Mouse (Mus musculus): Measurements from ENCODE around the gene Slc38a3. TPM values are rescaled to one million over a fixed set of nuclear protein-coding genes. Genes with fewer than 3 reads are reported as not detected.

Gene Slc38a3
- total and polyA plus RNA-seq, 3 experiments = not detected

- Histone ChIP-seq H3K36me3 (ENCODE audit: control insufficient read depth in 1 of 2, insufficient read depth in 2 of 2, low read length in 2 of 2) (peaks cover 0 to 16% of the 10 kb centered on the region in 2 experiments; a peak in 2 of 4 replicates), H3K27ac (ENCODE audit: control insufficient read depth, low read depth, low read length) (no peak overlapping the region), H3K9me3 (replicated peaks; ENCODE audit: insufficient read depth, low read length) (no peaks in the 10 kb centered on the region), H3K9ac (ENCODE audit: control insufficient read depth, low read depth, low read length, poor library complexity, severe bottlenecking) (no peak overlapping the region), H3K4me3 (ENCODE audit: control insufficient read depth in 1 of 2, insufficient read depth in 1 of 2, low read depth in 2 of 2, low read length in 2 of 2) (no peak overlapping the region), H3K79me2 (ENCODE audit: control insufficient read depth, insufficient read depth, low read length, poor library complexity) (peaks cover 67% of the 10 kb centered on the region), H3K27me3 (ENCODE audit: control insufficient read depth in 1 of 2, insufficient read depth in 2 of 2, low read length in 2 of 2) (no peaks in the 10 kb centered on the region), H3K4me1 (ENCODE audit: control insufficient read depth in 1 of 2, insufficient read depth in 2 of 2, low read length in 2 of 2) (peaks cover 5 to 22% of the 10 kb centered on the region in 2 experiments; a peak in 3 of 4 replicates)
- no peak for DNase-seq (ENCODE audit: low read depth, low spot score)
- TF ChIP-seq ETS1 (IDR thresholded peaks at IDR 0.05; ENCODE audit: low read depth, low read length) = no peak
- TF ChIP-seq MAFK (IDR thresholded peaks at IDR 0.05; ENCODE audit: borderline replicate concordance, low read depth, low read length) = no peak
- no peak for TF ChIP-seq ZKSCAN1 (IDR thresholded peaks at IDR 0.05; ENCODE audit: low read depth, low read length)
- TF ChIP-seq CHD2 (IDR thresholded peaks at IDR 0.05; ENCODE audit: low read length) = no peak
- TF ChIP-seq TAL1 (IDR thresholded peaks at IDR 0.05; ENCODE audit: low read length) = no peak
- TF ChIP-seq GABPA (IDR thresholded peaks at IDR 0.05; ENCODE audit: low read depth, low read length) = no peak
- TF ChIP-seq CTCF (IDR thresholded peaks at IDR 0.05 in 2 of 3, conservative IDR thresholded peaks at IDR 0.05 in 1 of 3; ENCODE audit: control insufficient read depth in 1 of 3, insufficient read depth in 1 of 3, low read depth in 2 of 3, low read length in 3 of 3, poor library complexity in 1 of 3, severe bottlenecking in 1 of 3) = no peak
- no peak for TF ChIP-seq HCFC1 (IDR thresholded peaks at IDR 0.05; ENCODE audit: low read depth, low read length)
Measured at GRCm38 (mm10) chr9:107630576-107630975, 38.8 kb downstream of the Slc38a3 start.

- Histone ChIP-seq H3K27me3 (ENCODE audit: control insufficient read depth in 1 of 2, insufficient read depth in 2 of 2, low read length in 2 of 2) (no peaks in the 10 kb centered on the region), H3K9me3 (replicated peaks; ENCODE audit: insufficient read depth, low read length) (no peaks in the 10 kb centered on the region), H3K36me3 (ENCODE audit: control insufficient read depth in 1 of 2, insufficient read depth in 2 of 2, low read length in 2 of 2) (peaks cover 0 to 18% of the 10 kb centered on the region in 2 experiments; a peak in 2 of 4 replicates), H3K27ac (ENCODE audit: control insufficient read depth, low read depth, low read length) (peak overlapping the region; percentile 86; the same call in 1 of the 2 replicates), H3K9ac (ENCODE audit: control insufficient read depth, low read depth, low read length, poor library complexity, severe bottlenecking) (no peak overlapping the region), H3K4me3 (ENCODE audit: control insufficient read depth in 1 of 2, insufficient read depth in 1 of 2, low read depth in 2 of 2, low read length in 2 of 2) (no peak overlapping the region; a peak in 1 of 4 replicates), H3K79me2 (ENCODE audit: control insufficient read depth, insufficient read depth, low read length, poor library complexity) (peaks cover 68% of the 10 kb centered on the region), H3K4me1 (ENCODE audit: control insufficient read depth in 1 of 2, insufficient read depth in 2 of 2, low read length in 2 of 2) (peaks cover 6 to 26% of the 10 kb centered on the region in 2 experiments; a peak in 3 of 4 replicates)
- no peak for DNase-seq (ENCODE audit: low read depth, low spot score)
- TF ChIP-seq MAFK (IDR thresholded peaks at IDR 0.05; ENCODE audit: borderline replicate concordance, low read depth, low read length) = no peak
- TF ChIP-seq RAD21 (IDR thresholded peaks at IDR 0.05; ENCODE audit: low read depth, low read length) = no peak
- no peak for TF ChIP-seq HCFC1 (IDR thresholded peaks at IDR 0.05; ENCODE audit: low read depth, low read length)
- TF ChIP-seq CHD1 (IDR thresholded peaks at IDR 0.05; ENCODE audit: low read depth, low read length) = no peak
- no peak for TF ChIP-seq SIN3A (IDR thresholded peaks at IDR 0.05; ENCODE audit: low read length)
- no peak for TF ChIP-seq POLR2AphosphoS5 (IDR thresholded peaks at IDR 0.05; ENCODE audit: borderline replicate concordance, low read depth, low read length)
- no peak for TF ChIP-seq USF1 (IDR thresholded peaks at IDR 0.05; ENCODE audit: low read depth, low read length)
- TF ChIP-seq UBTF (IDR thresholded peaks at IDR 0.05; ENCODE audit: borderline replicate concordance, insufficient read depth, low read depth, low read length) = no peak
- no peak for TF ChIP-seq CTCF (IDR thresholded peaks at IDR 0.05 in 2 of 3, conservative IDR thresholded peaks at IDR 0.05 in 1 of 3; ENCODE audit: control insufficient read depth in 1 of 3, insufficient read depth in 1 of 3, low read depth in 2 of 3, low read length in 3 of 3, poor library complexity in 1 of 3, severe bottlenecking in 1 of 3)
Measured at GRCm38 (mm10) chr9:107629901-107630425, 39.4 kb downstream of the Slc38a3 start.

All from MEL (cell line).